10 mouse cellular contexts compared by ENCODE assay signal in genomic region chr1:168410611-168411010, GRCm38 (mm10). TPM values are rescaled to one million over a fixed set of nuclear protein-coding genes. Genes with fewer than 3 reads are reported as not detected.
DNase-seq lines count a peak whose midpoint lies in the region; ATAC-seq and TF ChIP-seq lines count a peak whose summit lies in the region.
"Had no signal": no experiment of that assay in that cellular context is flagged by ENCODE, and none has a peak within 500 bp of the region (broad histone marks: within the 10 kb centered on the region; RNA-seq: fewer than 3 reads in every experiment).

No protein-coding gene starts in this region.

- H3K27ac ChIP-seq in heart, embryonic 14.5 days (replicated peaks in 1 of 2; ENCODE audit: control insufficient read depth in 1 of 2, insufficient read depth in 1 of 2, low read depth in 2 of 2, low read length in 2 of 2): peak overlapping the region in 1 of 2 experiments; percentile 55; a peak in 3 of 4 replicates
- H3K27ac ChIP-seq in lung, embryonic 16.5 days (ENCODE audit: low read length): peak overlapping the region; percentile 18; the same call in 1 of the 2 replicates
- peak overlapping the region; percentile 73 for H3K27ac ChIP-seq in forebrain, embryonic 12.5 days
- peak overlapping the region; percentile 20; the same call in 1 of the 2 replicates for H3K27ac ChIP-seq in olfactory bulb, adult 2 months (ENCODE audit: insufficient read depth, low read depth, low read length)

- no peak for TF ChIP-seq CTCF in olfactory bulb, adult 2 months (IDR thresholded peaks at IDR 0.05; ENCODE audit: insufficient read depth, low read depth, low read length)

- H3K4me3 ChIP-seq in heart, embryonic 14.5 days (ENCODE audit: control insufficient read depth in 1 of 2, insufficient read depth in 1 of 2, low read depth in 1 of 2, low read length in 2 of 2): no peak overlapping the region
- H3K4me3 ChIP-seq in lung, embryonic 16.5 days (ENCODE audit: low read length): no peak overlapping the region
- no peak overlapping the region for H3K4me3 ChIP-seq in forebrain, embryonic 12.5 days (replicated peaks)
- H3K4me3 ChIP-seq in olfactory bulb, adult 2 months (ENCODE audit: insufficient read depth, low read depth, low read length): no peak overlapping the region
- H3K4me3 ChIP-seq: myocyte had no signal

- H3K4me2 ChIP-seq in heart, embryonic 14.5 days (ENCODE audit: low read length): peak overlapping the region; percentile 13; the same call in 1 of the 2 replicates
- no peak overlapping the region for H3K4me2 ChIP-seq in lung, embryonic 16.5 days (ENCODE audit: low read depth, low read length)
- peak overlapping the region; percentile 26 for H3K4me2 ChIP-seq in forebrain, embryonic 12.5 days

- intact Hi-C loops in heart, postnatal 36 days (cut with DNase I): no loop called here
- intact Hi-C loops in left cerebral cortex, postnatal 25 days (cut with DNase I): no loop called here

- TF ChIP-seq POLR2A in olfactory bulb, adult 2 months (IDR thresholded peaks at IDR 0.05; ENCODE audit: insufficient read depth, low read depth, low read length): no peak

- H3K4me1 ChIP-seq in heart, embryonic 14.5 days (ENCODE audit: control insufficient read depth in 2 of 2, insufficient read depth in 2 of 2, low read length in 2 of 2): peaks cover 23 to 56% of the 10 kb centered on the region in 2 experiments
- peaks cover 33% of the 10 kb centered on the region for H3K4me1 ChIP-seq in lung, embryonic 16.5 days (replicated peaks; ENCODE audit: control insufficient read depth, insufficient read depth, low read length)
- peaks cover 69% of the 10 kb centered on the region for H3K4me1 ChIP-seq in forebrain, embryonic 12.5 days
- H3K4me1 ChIP-seq in olfactory bulb, adult 2 months (ENCODE audit: control insufficient read depth, insufficient read depth, low read length): peaks cover 37% of the 10 kb centered on the region

- H3K9me3 ChIP-seq in heart, embryonic 14.5 days (ENCODE audit: control insufficient read depth, low read length): no peaks in the 10 kb centered on the region
- H3K9me3 ChIP-seq in lung, embryonic 16.5 days (ENCODE audit: control insufficient read depth, low read length): no peaks in the 10 kb centered on the region
- H3K9me3 ChIP-seq in forebrain, embryonic 12.5 days: no peaks in the 10 kb centered on the region

- H3K27me3 ChIP-seq in heart, embryonic 14.5 days (ENCODE audit: control insufficient read depth, insufficient read depth, low read length): no peaks in the 10 kb centered on the region
- H3K27me3 ChIP-seq in lung, embryonic 16.5 days (ENCODE audit: control insufficient read depth, insufficient read depth, low read depth, low read length): no peaks in the 10 kb centered on the region
- H3K27me3 ChIP-seq in forebrain, embryonic 12.5 days: no peaks in the 10 kb centered on the region

- H3K36me3 ChIP-seq in heart, embryonic 14.5 days (ENCODE audit: control insufficient read depth, insufficient read depth, low read length): peaks cover 47% of the 10 kb centered on the region
- peaks cover 5% of the 10 kb centered on the region; the same call in 1 of the 2 replicates for H3K36me3 ChIP-seq in lung, embryonic 16.5 days (ENCODE audit: control insufficient read depth, insufficient read depth, low read length)
- H3K36me3 ChIP-seq in forebrain, embryonic 12.5 days (replicated peaks): peaks cover 42% of the 10 kb centered on the region

- WGBS in heart, embryonic 14.5 days: 11% methylated on average over 10 of the region's 10 CpGs
- WGBS in lung, embryonic 16.5 days: 14% methylated on average over 10 of the region's 10 CpGs
- WGBS in forebrain, embryonic 12.5 days: 3% methylated on average over 10 of the region's 10 CpGs
- whole genome bisulfite sequencing in olfactory bulb, adult 2 months: 19% methylated on average over 10 of the region's 10 CpGs

- DNase-seq in heart, postnatal 36 days: no peak
- DNase-seq in lung, adult 18-20 months: no peak
- no peak for DNase-seq in frontal cortex, postnatal 14 days (ENCODE audit: low spot score in 2 of 2)
- DNase-seq in left cerebral cortex, postnatal 25 days (ENCODE audit: low spot score in 2 of 2): no peak
- DNase-seq: cerebellum, postnatal 25 days had no signal

- no peak overlapping the region for H3K9ac ChIP-seq in heart, embryonic 14.5 days (ENCODE audit: low read length)
- no peak overlapping the region for H3K9ac ChIP-seq in lung, embryonic 16.5 days (ENCODE audit: low read length)
- H3K9ac ChIP-seq in forebrain, embryonic 12.5 days: no peak overlapping the region

- ATAC-seq in heart, embryonic 14.5 days (ENCODE audit: insufficient number of reproducible peaks, insufficient read depth, low FRiP score, low read depth): no peak
- ATAC-seq in lung, embryonic 16.5 days (ENCODE audit: low read depth): no peak
- ATAC-seq in forebrain, embryonic 12.5 days (ENCODE audit: low FRiP score): peak; percentile 75

RNA-seq across cellular contexts. Expression of gene Pbx1, which starts 21.5 kb away (rescaled TPM):
- polyA plus RNA-seq in heart, embryonic 14.5 days (2014; fragmentation: Nextera tagmentation; extraction: Ambion mirVana): 27.3 and 30.7 TPM in 2 replicates
- 10 to 100 TPM; 47.2 to 63.0 TPM for total RNA-seq in heart, postnatal 36 days (2021)
- polyA plus RNA-seq in lung, embryonic 16.5 days (2015; fragmentation: Nextera tagmentation; extraction: Ambion mirVana): 34.0 and 34.3 TPM in 2 replicates
- polyA plus RNA-seq in forebrain, embryonic 12.5 days (2016; fragmentation: Nextera tagmentation; extraction: Ambion mirVana): 69.4 and 72.2 TPM in 2 replicates
- polyA plus RNA-seq in olfactory bulb, adult 2 months (2012; ENCODE audit: insufficient read depth, insufficient read length, low replicate concordance, missing spikeins): 133 and 332 TPM in 2 replicates
- 100 to 1,000 TPM; 129 to 137 TPM for total RNA-seq in left cerebral cortex, postnatal 25 days (2021)
